Mouse (Mus musculus) c-Kit-positive CD71-negative TER-119-negative erythroid progenitor cells, embryonic 14.5 days (primary cell): ENCODE data around the gene Gpr19.

ENCODE experiments used
- DNase-seq: peaks from one replicate; pipeline ENCODE4 v3.0.0-alpha.2; 2013; ENCODE audit warnings: low read depth

Gene Gpr19

DNA sequence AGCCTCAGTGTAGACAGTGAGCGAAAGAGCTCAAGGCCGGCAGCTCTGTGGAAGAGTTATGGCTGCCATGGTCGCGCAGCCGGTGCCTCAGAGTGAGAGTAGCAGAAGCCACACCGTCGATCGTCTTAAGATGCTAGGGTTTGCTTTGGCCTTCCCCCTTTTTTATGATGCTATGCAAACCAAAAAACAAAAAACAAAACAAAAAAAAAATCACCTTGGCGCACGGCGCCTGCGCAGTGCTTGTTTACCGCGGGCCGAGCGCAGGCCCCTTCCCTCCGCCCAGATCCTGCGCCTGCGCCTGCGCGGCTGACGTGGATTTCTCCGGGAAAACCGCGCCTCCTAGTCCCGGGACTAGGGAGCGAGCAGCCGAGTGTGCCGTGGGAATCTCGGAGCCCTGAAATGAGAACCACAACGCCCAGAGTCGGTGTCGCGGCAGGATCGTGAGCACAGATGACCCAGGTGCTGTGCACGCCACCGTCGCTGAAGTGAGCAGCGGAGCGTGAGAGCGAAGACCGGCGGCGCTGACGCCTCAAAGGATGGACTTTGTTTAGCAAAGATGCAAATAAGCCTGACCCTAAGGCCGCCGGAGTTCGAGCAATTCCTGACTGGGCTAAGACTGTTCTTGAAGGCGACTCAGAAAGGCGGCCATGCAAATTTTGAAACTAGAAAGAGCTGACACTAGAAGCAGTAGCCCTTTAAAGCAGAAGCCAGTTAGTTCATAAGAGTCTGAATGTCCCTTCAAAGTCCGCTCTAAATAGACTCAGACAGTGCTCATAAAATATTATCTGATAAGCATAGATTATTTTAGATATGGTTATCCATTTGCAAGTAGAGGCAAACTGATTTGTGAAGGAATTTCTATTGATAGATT is at the start of gene Gpr19:
Gene Gpr19, minus strand, starts transcription at position 484 of the 871 bp plus-strand sequence.
- no peak for DNase-seq

DNA sequence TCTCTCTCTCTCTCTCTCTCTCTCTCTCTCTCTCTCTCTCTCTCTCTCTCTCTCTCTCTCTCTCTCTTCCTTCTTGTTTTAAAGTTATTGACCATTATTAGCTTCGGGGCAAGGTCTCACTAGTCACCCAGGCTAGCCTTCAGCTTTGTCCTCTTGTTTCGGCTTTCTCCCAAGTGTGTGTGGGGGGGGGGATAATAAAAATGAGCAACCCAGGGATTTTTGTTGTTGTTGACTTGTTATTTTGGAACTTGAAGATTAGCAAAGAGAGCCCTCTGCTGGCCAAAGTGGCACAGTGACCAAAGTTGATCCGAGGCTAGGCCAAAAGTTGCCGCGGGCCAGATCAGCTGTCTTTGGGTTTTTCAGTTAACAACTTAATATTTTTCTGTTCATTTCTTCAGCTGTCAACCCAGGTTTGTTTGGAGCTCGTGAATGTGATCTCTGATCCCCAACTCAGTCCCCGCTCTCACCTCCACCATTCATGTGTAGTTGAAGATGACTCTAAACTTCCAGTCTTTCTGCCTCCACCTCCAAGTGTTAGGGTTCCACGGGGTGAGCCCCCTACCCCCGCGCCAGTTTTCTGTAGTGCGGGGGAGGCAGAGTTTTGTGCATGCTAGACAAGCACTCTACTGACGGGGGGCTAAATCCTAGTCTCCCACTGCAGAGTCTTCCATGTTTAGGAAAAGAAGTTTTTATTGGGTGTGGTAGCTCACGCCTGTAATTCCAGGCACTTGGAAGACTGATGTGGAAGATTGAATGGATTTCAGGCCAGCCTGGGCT is 49.1 kb upstream of the Gpr19 start:
- DNase-seq: no peak

DNA sequence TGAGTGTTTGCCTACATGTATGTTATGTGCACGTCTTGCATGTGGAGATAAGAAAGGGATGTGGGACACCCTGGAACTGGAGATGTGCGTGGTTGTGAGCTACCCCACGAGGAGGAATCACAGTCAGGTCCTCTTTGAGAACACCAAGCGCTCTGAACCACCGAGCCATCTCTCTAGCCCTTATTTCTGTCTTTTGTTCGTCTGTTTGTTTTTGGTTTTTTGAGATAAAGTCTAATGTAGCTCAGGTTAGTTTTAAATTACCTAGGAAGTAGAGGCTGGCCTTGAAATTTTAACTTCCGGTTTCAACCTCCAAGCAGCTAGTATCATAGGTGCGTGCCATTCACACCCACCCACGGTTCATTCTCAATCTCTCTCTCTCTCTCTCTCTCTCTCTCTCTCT is 48.5 kb upstream of the Gpr19 start:
- DNase-seq: no peak

DNA sequence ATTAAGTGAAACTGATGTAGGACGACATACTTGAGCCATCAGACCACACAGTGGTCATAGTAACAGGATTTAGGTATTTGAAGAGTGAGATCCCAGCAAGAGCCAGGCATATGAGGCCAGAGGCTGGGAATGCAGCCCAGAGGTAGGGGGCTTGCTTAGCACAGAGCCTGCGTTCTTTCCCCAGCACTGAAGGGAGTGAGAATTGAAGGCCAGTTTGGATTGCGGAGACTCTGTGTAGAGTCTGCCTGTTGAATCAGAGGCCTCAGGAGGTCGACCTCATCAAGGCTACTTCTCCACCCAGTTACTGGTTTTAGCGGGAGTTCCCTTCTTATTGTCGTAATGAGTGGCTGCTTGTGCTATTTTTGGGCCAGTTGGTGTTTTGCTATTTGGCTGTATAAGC is 47.7 kb upstream of the Gpr19 start:
- DNase-seq: no peak

DNA sequence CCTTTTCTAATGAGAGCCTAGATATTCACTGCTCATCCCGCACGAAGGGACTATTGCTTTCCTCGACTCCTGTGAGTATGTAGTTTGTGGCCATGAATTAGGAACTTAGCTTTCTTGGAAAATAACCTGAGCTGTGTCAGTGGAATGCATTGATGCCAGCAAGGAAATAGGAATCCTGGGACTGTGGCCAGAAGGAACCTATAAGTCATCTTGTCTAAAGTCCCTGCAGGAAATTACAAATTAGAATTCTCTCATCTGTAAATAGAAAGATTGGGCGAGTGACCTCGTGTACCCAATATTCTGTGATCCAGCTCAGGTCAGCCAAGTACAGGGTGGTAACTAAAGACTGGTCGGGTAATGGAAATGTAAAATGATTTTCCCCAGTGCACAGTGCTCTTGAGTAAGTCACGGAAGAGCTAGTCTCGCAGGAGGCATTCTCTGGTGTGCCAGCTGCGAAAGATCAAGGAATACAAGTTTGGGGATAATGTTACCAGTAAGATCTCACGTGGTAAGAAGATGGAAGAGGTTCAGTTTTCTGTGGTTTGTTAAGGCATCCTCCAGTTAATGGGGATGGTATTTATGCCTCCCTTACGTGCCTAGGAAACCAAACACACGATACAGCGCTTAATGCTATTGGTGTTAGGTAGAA is 45.5 kb upstream of the Gpr19 start:
- DNase-seq: no peak

DNA sequence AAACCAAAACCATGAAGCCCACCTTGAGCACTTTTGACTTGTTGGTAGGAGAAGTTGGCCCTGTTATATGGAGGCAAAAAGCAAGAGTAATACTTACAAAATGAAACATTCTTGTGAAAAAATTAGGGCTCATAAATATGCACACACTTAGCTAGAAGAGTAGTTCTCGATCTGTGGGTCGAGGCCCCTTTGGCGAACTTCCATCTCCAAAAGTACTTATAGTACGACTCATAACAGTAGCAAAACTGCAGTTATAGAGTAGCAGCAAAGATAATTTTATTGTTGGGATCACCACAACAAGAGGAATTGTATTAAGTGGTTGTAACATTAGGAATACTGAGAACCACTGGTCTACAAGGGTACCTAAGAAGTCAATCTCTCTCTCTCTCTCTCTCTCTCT is 41.4 kb upstream of the Gpr19 start:
- no peak for DNase-seq

DNA sequence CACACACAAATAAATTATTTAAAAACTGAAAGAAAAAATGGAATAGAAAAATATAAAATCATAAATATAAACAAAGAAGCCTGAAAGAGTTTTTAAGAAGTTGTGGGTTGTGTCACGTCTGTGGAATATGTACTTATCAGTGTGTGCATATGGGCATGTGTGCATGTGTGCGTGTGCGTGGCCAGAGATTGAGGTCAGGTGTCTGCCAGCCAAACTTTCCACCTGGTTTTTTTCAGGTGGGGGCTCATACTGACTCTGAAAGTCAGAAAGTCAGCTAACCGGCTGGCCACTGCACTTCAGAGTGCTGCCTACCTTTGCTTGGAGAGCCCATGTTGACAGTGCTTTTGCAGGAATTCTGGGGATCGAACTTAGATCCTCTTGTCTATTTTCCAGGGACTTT is 35.9 kb upstream of the Gpr19 start:
- no peak for DNase-seq

DNA sequence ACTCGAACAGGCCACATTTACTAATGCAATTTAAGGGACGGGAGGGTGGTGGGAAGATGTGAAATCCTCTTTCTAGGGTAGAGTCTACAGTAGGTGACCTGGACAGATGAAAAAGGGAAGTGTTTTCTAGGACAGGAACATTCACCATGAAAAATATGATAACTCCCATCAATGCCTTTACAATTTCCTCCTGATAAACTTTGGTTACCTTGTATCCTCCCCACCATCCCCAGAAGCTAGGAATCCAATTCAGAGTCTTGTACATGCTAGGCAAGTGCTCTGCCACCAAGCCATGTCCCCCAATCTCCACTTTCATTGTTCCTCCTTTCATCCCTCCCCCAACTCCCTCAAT is 34.8 kb upstream of the Gpr19 start:
- no peak for DNase-seq

DNA sequence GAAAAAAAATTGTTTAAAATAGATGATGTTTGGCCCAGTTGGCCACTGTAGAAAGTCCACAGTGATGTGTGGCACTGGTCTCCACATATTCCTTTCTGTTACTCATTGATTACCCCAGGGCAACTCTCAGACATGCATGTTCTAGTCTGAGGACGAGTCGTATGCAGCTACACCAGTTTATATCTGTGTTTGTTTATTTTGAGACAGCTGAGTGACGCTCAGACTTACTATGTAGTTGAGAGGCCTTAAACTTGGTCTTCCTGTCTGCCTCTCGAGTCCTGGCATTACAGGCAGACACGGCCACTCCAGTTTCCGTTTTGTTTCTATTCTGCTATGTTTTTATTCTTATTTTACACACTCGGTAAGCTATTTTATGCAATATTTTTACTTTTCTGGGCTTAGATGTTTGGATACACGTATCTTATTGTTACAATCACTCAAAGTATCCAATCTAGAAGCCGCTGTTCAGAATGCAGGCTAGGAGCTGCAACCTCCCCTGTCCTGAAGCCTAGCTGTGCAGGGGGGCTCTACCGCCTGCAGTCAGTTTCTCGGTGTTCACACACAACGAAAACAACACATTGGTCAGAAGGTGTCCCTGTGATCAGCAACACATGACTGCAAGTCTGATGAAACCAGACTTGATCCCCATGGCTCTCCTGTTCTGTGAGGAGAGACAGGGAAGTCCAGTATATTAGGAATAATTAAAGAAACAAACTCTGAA is 34.3 kb upstream of the Gpr19 start:
- no peak for DNase-seq

DNA sequence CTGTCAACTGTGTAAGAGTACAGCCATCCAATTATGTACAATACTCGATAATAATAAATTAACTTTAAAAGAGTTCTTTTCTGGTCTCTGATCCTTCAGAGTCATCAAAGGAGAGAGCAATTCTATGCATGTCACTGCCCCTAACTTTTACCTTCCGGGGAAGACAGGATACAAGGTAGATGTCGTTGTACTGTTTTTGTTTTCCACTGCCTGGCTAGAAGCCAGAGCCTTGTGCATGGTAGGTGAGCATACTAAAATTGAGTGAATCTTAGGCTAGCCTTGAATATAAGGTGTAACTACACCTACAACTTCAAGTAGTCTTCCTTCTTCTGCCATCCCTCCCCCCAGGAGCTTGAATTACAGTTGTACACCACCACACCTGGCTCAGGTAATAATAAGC is 32.8 kb upstream of the Gpr19 start:
- DNase-seq: no peak

DNA sequence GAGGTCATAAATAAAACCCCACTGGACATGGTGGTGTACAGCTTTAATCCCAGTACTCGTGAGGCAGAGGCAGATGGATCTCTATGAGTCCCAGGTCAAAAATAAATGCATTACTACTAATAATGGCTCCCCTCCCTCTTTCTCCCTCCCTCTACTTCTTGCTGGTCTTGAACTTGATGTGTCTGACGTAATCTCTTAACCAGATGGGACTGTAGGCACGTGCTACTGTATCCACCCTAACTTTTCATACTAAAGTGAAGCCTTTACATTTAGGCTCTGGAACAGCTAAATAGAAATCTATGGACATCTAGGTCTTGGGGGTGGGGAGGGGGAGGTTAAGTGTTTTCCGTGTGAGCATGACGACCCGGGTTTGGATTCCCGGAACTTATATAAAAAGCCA is 32.0 kb upstream of the Gpr19 start:
- DNase-seq: no peak

DNA sequence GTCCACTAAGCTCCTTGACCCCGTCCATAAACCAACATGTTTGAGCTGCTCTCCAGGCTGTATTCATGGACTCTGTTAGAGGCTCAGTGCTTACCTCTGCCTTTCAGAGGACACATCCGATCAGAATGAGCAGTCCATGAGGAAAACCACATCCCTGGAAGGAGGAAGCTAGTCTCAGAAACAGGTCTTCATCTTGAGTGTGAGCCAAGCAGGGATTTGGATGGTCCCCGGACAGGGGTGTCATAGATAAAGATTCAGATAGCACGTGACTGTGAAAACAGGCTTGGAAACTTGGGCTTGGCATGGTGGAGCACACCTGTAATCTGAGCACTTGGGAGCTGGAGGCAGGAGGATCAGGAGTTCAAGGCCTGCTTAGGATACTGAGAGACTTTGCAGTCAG is 31.5 kb upstream of the Gpr19 start:
- DNase-seq: no peak

DNA sequence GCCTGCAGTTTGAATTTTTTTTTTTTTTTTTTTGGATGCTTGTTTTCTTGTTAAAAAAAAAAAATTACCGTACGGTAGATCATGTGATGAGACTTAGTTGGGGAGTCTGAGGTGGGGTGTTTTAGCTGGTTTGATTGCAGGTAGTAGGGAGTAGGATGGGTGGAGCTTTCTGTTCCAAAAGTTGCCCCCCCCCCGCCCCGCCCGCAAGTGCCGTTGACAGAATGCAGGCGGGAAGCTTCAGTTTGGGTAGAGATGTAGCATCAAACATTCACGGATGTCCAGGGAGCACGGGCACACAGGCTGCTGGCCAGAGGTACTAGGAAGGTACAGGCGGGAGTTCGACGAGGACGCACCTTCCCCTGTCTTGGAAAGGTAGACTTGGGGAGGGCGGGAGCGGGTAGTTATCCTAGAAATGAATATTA is 30.5 kb upstream of the Gpr19 start:
- no peak for DNase-seq

DNA sequence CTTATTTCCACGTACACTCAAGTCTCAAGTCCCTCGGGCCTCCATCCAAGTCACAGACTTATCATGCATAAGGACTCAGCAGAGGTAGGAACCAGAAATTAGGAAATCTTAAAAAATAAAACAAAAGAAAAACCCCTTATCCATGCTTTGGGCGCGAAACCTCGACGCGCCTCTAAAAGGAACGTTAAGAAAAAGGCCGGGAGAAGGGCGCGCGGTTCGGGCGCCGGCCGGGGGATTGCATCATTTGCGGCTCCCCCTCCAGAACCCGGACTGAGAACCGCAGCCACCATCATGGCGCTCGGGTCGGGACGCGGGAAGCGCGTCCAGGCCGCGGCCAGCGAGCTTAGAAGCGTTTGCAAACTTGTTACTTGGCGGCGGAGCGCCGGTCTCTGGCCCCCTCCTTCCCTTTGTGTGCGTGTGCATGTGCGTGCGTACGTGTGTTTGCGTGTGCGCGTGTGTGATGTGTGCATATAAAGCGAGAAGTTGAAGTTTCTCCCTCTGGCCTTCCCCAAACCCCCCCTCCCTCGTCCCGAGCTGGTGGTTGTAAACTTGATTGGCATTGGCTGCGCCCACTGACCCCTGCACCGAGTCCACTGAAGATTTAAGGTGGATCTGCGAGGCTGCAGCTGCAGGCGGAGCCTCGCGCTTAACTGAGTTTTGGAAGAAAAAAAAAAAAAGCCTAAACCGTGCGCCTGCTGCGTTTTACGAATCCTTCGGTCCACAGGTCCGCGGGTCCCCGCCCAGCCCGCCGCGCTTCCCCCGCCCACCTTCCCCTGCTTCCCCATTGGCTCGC is 29.9 kb upstream of the Gpr19 start:
- DNase-seq: peak; percentile 76

DNA sequence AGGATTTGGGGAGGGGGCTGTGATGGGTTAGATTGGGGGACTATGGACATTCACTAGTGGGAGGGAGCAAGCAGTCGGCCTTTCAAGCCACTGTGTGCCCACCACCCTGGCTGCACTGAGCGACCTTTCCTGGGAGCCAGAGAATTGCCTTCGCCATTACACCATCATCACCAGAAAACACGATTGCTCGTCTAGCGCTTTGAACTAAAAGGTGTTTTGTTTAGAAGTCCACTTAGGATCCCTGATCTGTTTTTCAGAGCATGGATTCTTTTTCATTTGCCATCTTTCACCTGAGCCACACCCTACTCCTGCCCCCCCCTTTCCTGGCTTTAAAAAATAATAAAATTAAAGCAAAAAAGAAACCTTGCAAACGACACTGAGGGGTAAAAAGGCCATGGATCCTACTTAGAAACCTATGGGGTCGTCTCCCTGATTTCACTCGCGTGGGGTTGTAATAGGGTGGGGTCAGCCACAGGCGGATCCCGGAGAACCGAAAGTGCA is 29.3 kb upstream of the Gpr19 start:
- DNase-seq: no peak

DNA sequence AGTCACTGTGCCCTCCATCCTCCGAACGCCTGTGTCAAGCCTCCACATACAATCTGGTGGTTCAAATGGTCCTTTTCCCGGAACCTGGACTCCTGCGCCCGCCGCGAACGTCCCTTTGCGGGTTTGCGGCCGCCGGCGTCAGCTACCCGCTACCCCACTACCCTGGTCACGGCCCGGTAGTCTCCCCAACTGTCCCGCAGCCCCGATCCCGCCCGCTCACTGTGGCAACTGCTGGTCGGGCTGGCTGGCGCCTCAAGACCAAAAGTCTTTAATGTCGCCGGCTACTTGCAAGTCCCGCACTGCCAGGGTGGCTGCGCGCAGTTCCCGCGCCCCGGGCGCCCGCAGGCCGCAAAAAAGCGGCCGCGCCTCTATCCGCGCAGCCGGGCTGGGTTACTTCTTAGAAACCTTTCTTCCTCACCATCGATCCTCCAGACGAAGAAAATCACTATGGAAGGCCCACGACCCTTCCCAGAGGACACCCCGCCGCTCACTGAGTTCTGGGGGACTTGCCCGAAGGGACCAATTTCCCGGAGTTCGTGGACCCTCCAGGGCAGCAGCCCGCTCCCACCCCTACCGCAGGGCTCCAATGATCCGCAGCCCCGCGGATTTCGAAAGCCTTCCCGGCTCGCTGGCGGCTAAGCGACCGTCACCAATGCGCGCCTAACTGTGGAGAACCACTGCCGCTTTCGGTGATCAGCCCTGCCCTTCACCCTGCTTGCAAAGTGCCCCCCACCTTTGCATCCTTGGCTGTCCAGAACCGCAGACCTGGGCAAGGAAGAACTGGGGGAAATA is 28.6 kb upstream of the Gpr19 start:
- DNase-seq: no peak

DNA sequence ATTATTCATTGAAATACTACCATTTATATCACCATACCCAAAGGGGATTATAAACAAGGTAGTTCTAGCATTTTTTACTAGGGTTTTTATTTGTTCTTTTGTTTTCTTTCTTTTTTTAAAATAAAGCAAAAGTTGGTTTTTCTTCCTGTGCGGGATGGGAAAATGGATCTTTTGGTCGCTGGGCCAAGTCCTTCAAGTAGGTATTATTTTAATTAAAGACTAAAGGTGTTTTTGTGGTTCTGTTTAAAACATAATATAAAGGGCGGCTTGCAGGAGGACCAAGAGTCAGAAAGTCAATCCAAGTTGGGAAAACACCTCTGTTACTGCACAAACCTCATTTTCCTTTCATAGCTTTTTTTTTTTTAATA is 27.9 kb upstream of the Gpr19 start:
- no peak for DNase-seq

DNA sequence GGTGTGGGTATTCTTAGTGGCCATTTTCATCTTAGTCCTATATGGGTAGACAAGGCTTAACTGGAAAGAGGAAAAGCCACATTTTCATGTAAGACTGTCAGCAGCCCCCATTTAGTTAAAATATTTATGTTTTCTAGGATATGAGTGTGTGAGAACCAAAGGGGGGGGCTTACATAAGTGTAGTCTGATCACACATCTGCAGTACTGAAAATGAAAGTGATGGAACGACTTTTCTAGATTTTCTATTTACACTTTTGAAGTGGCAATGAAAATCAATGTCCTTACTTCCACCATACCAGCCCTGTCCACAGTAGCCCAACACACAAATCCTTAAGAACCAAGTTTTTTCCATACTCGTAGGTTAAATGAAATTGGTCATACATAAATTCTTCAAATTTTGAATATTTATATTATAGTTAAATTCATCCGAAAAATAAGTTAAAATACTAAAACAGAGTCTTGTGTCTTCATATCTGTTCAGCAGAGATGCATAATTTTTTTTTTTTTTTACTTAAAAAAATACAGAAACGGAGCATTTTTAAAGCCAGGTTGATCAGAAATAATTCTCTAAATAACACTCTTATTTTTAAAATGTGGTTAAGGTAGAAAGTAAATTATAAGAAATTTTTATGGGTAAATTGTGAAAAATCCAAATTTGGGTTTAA is 27.4 kb upstream of the Gpr19 start:
- no peak for DNase-seq

DNA sequence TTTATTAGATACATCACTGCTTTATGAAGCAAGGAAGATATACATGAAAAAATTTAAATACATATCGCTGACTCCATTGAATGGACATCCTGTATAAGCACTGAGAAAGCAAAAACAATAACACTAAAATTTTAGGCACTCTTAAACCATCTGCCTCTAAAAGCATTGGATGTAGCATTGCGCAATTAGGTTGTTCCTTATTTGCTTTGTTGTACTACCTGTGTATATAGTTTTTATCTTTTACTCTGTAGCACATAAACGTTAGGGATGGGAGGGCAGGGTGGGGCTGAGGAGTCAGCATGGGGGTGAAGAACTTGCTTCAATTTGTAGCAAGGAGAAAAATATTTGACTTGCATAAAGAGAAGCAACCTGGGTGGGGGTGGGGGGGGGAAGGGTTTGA is 25.9 kb upstream of the Gpr19 start:
- DNase-seq: no peak

DNA sequence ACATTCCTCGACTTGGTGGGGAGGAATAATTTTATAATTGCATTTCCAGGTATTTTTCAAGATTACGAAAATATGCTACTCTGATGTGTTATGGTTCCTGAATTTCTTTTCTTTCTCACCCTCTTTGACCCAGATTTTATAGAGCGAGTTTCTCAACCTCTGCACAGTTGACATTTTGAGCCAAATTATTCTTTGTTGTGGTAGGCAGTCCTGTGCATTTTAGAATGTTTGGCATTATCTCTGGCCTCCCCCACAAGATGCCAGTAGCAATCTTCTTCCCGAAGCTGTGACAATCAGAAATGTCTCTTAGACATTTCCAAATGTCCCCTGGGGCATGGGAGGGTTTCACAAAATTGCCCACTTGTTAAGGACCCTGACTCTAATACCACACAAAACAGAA is 25.3 kb upstream of the Gpr19 start:
- DNase-seq: no peak
